Mouse (Mus musculus) left cerebral cortex, adult 9 months (tissue): ENCODE results near the gene Cdkn2aipnl.

Experiments
- DNase-seq, 2 experiments: peaks; one replicate each; pipeline ENCODE4 v3.0.0; 2022; ENCODE audit warnings: low spot score in 2 of 2

Gene Cdkn2aipnl

DNA sequence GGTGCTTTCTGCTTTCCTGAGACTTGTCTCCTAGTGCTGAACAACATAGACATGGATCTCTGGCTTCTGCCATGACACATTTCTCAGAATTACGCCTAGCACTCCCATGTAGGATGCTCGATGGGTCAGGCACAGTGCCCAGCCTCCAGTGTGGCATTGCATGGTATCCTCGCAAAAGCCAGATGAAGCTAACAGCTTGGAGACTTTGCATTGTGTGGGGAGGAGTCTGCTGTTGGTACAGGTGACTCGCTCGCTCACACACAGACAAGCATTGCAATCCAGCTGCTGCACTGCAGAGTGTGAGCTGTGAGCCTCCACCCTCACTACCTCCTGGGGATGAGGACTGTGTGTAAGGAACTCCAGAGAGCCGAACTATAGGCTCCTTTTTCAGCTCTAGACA, 21.3 kb upstream of the Cdkn2aipnl start:
- peak in 1 of 2 experiments; percentile 61 for DNase-seq

DNA sequence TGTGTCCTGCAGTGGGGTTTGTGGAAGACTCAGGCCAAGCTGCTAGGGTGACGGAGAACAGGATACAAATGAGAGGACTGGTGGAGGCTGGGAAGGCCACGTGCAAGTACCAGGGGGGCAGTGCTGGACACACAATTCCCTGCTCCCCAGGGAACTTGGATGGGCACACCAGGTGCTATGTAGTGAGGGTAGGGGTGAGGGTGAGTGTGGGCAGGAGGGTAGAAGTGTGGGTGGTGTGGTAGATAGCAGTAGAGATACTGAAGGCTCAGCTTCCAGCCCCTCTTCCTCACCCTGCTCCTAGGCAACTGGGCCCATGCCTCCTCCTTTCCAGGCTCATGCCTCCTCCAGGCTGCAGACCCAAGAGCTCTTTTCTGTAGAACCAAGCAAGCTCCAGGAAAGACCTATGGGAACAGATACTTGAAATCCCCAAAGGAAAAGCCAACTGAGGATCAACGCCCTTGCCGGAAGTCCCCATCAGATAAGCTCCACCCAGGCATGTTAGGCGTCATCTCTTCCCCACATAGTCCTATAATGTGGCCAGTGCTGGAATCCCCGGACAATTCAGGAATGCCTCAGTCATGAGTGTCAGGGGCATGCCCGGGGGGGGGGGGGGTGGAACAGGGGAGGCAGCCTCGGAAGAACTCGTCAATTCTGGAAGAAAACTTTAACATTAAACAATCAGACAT, 18.2 kb upstream of the Cdkn2aipnl start:
- no peak for DNase-seq

DNA sequence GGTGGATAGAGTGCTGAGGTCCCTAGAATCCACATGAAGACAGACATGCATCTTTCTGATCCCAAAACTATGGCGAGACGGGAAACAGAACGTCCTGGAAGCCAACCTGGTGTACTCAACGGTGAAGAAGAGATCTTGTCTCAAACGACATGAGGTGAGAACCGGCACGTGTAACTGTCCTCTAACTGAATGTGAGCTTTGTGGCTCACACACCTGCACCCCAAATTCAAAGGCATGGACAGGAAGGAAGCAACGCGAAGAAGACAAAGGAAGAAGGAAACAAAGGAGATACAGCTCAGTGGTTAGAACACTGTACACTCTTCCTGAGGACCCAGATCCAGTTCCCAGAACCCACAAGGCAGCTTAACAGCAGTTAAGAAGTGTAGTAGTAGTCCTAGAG, 17.5 kb upstream of the Cdkn2aipnl start:
- DNase-seq: no peak

DNA sequence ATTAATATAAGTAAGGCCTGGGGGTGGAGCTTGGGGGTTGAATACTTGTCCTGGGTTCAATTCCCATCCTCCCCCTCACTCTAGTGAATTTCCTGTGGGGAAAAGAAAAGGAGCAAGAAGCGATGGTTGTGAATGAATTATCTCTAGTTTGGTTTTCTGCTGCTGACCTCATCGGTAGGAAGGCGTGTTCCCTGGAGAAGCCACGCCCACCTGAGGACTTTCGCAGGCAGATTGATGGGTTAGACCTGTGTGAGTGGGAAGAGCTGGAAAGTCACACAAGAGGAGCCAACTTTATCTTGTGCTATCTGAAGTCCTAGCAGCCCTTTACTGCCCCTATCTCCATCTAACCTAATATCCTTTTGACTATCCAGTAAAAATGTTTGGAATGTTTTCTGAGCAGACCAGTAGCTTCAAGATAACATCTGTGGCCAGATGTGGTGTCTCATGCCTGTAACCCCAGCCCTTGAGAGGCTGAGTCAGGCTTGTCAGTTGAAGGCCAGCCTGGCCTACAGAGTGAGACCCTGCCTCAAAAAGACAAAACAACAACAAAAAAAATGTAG, 15.5 kb upstream of the Cdkn2aipnl start:
- no peak for DNase-seq

DNA sequence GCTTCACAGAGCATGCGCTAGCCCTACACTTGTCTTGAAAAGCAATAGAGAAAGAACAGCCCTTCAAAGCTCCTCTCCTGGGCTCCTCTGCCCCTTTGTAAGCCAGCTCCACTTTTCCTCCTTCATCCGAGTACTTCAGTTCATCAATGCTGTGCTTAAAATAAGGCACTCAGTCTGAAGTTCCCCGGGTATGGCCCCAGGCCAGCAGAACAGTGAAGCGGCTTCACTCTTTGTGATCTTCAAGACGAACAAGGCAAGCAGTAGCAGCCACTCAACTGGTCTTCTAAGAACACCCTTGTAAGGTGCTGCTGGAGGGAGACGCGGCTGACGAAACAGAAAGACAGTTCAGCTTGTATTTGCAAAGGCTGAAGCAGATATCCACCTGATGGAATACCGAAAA, 11.3 kb upstream of the Cdkn2aipnl start:
- no peak for DNase-seq

DNA sequence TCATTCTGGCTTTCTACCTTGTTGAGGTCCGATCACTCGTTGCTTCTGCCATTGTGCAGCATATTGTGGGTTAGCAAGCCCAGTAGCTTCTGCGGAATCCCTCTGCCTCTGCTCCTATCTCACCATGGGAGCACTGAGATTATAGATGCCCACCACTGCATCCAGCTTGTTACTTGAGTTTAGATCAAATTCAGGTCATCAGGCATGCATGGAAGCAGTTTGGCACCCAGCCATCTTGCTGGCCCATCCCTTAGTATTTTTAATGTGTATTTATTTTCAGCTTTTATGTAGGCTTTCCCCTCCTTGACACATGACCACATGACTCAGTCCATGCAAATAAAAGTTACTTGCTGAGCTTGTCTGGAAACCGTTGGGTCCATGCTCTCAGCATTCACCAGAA, 9.7 kb upstream of the Cdkn2aipnl start:
- DNase-seq: no peak

DNA sequence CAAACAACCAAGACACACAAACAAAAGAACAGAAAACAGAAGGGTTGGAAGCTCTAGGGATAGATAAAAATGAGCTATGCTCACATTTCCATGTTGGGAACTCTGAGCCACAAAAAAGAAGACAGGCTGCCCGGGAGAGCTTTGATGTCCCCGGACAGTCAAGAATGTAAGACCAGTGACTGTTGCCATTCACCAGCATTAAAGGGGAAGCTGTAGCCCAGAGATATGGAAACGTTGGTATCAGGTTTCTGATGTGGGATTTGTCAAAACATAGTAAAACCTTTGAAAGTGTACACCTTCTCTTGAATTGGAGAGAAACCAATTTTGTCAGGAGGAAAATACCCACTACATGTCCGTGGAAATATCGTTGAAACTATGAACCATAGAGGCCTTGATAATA, 8.0 kb upstream of the Cdkn2aipnl start:
- no peak for DNase-seq

DNA sequence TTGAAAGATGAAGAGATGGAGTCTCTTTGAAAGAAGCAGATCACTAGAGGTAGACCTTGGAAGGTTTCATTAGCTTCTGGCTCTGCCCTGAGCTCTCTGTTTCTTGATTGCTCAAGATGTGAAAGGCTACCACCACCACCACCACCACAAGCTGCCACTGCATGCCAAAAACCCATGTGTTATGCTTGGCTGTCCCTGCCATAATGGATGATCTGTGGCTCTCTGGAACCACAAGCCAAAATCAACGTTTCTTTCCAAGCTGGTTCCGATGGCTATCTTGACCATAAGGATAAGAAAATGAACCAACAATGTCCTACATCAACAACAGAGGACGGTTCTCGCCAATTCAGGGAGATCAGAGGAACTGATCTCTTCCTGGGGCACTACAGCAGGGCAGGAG, 7.4 kb upstream of the Cdkn2aipnl start:
- DNase-seq: no peak

DNA sequence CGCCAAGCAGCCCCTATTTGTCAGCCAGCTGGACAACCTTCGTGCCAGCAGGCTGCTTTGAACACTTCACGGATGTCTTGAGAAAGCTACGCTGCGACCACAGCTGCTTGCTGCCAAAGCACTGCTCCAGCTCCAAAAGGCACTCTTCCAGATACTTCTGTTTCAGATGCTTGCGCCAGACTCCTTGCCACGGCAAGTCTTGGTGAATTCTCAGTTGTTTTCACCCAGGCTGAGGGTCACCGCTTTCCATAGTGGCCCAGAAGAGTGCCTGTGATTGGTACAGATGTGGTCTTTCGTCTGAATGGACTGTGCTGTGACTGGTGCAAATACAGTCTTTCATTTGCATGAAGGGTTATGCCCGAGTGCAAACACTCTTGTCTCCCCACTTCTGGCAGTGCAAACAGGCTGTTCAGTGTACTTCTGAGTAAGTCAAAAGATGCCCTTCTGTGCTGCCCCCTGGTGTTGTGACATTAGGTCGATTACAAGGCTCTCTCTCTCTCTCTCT, 6.4 kb upstream of the Cdkn2aipnl start:
- peak in 1 of 2 experiments; percentile 38 for DNase-seq

DNA sequence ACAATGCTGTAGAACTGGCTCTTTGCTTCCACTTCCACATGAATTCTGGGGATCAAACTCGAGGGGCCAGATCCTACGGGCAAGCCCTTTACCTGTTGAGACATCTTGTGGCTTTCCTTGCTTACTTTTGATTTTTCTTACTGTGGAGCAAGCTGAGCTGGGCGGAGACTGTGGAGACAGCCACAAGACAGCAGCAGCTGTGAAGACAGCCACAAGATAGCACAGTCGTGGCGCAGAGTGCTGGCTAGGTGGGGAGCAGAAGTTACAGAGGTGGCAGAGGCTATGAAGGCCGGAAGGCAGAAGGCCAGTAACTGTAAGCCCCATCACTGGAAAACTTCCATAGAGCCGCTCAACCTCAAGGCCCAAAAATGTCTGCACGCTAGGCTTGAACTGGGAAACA, 5.7 kb upstream of the Cdkn2aipnl start:
- DNase-seq: no peak

DNA sequence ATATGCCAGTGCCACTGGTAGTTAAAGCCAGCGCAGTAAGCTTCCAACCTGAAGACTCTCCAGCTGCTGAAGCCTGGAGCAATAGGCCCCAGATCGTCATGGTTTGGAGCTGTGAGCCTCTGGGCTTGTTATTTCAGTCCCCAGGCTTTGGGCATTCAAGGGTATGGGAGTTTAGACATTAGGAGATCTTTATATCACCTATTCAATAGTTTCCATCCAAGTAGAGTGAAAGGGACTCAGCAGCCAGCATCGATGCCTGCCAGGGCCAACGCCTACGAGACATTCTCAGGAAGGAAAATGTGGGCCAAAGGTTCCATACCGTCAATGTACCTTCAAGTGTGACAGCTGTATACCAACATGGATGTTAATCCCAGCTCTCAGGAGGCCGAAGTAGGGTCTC, 5.2 kb upstream of the Cdkn2aipnl start:
- no peak for DNase-seq

DNA sequence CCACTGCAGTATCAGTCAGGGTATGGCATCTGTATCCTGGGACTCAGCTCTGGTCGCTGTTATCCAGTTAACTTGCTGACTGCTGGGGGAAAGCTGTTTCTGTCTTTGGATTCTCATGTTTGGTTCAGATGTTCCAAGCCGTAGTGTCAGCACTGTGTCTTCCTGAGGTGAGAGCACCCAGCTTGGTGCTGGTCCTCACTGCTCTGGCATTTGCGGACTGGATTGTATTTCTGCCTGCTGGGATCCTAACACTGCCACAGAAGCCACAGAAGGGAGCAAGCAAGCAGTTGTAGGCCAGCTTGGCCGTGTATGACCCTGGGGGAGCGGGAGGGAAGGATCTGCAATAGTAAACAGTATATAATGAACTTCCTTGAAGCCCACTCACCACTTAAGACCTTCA, 810 bp upstream of the Cdkn2aipnl start:
- DNase-seq: no peak

DNA sequence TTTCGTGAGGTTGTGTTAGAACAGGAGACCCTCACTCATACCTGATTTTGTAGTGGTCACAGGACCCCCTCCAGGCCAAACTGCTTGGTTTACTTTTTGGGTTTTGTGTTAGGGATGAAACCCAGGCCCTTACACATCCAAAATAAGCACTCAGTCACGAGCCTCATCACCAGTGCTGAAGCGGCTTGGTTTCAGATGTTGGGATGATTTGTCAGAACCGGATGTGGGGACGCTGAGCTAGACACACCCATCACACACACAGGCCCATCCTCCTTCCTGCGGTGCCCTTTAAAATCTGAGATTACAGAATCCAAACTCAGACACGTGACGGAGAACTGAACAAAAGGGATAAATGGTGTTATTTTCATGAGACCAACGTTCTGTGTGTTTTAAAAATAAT, 1.4 kb downstream of the Cdkn2aipnl start:
- no peak for DNase-seq

DNA sequence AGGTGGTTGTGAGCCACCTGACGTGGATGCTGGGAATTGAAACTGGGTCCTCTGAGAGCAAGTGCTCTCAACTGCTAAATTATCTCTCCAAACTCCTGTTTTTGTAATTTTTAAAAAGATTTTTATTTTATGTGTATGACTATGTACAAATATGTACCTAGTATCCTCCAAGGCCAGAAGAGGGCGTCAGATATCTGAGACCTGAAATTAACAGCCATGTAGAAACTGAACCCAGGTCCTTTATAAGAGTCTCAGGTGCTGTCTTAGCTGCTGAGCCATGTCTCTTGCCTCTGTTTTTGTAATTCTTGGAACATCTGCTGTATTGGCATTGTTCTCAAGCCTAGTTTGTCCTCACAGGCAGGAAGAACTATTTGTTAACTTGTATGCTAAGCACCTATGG, 2.0 kb downstream of the Cdkn2aipnl start:
- DNase-seq: no peak

DNA sequence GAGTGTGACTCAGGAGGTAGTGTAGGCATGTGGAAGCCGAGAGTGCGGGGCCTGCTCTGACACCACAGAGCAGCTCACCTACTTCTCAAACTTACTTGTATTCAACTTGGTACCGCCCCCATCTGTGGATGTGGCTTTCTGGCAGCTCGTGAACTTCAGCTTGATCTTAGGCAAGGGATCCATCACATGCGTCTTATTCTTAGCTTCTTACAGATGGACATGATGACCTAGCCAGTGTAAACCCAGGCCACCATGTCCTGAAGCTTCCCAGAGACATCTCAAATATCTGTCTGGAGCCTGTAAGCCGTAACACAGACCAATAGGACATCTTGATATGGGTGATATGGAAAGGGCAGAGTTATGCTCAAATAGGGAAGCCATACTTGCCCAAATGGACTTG, 4.2 kb downstream of the Cdkn2aipnl start:
- no peak for DNase-seq

DNA sequence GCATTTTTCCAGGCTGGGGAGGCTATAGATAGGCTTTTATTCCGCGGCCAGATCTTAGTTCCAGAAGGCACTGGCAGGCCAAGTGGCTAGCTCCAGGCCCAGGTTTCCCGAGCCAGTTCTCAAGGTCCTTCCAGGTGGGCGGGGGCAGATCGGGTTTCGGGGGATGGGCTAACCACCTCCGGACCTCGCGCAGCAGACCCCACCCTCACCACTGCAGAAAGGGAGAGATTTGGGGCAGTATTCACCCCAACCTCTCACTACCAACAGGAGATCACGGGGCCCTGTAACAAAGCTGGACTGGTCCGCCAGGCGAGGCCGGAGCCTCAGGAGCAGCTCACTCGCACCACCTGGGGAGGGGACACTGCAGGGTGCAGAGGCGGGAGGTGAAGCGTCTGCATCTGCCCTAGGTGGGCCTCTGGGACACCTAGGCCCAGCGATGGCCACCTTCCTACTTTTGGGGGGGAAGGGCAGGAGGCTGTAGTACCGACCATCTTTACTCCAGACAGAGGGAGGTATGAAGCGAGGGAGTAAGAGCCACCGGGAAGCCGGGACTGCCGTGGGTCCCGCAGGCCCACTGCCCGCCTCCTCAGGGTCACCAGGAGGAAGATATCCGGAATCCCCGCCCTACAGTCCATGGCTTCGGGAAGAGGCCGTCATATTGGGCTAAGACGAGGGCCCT, 32.3 kb downstream of the Cdkn2aipnl start:
- DNase-seq: peak; percentile 14 to 22

DNA sequence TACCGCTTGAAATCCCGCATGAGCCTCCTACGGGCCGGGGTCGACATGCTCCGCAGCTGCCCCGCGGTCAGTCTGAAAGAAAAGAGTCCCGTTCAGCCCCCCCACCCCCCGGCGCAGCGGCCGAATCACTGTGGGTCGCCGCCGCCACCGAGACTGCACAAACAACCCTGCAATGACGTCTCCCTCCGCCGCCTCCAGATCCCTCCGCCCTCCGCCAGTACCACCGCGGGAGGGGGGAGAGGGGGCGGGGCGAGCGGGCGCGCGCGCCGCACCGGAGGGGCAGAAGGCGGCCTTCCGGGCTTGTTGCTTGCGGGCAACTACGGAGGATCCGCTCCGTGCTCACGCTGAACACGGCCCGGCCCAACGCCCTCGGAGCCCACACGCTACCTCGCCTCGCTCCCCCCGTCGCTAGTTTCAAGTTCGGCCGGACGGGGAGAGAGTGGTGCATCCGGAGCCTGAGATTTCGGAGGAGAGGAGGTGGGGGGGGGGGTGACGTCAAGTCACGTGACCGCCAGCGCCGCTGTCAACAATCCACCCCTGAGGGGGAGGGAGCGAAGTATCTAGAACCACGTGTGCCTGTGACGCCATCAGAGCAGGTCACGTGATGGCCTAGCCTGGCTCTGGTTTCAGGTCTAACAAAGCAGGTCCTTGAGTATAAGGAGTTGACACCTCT, 33.0 kb downstream of the Cdkn2aipnl start, which contains the start of gene Ube2b:
Ube2b (minus strand) TSS at position 473 of the 673 bp plus-strand sequence.
- peak; percentile 93 to 98 for DNase-seq

DNA sequence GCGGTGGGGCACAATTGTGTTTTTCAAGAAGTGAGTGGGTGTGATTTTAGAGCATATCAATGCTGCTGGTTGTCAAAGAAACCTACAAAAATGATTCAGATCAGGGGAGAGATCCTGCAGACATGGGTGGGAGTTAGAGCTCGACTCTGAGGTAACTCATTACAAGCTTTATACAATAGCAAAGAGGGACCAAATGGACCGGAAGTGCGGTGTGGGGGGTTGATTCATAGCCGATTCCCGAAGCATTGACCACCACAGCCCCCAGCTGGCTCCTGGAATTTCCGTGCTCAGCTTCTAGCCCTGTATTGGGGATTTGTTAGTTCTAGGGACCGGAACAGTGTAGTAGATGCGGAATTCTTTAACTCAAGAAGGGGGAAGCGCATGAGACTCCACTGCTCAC, 33.9 kb downstream of the Cdkn2aipnl start:
- peak in 1 of 2 experiments; percentile 24 for DNase-seq

DNA sequence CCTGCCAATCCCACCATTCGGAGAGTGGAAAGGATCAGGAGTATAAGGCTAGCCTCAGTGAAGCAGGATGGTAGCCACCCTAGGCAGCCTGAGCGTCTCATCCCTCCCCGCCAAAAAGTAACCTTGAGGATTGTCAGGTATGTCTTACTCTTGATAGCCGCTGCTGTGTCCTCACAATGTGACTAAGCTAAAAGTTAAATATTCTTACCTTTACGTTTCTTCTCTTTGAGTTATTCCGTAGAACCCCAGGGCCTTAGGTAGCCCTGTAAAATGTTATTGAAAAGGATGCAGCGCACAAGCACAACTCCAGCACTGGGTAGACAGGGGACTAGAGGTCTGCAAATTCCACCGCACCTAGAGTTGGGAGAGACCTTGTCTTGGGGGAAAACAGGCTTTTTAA, 34.4 kb downstream of the Cdkn2aipnl start:
- no peak for DNase-seq

DNA sequence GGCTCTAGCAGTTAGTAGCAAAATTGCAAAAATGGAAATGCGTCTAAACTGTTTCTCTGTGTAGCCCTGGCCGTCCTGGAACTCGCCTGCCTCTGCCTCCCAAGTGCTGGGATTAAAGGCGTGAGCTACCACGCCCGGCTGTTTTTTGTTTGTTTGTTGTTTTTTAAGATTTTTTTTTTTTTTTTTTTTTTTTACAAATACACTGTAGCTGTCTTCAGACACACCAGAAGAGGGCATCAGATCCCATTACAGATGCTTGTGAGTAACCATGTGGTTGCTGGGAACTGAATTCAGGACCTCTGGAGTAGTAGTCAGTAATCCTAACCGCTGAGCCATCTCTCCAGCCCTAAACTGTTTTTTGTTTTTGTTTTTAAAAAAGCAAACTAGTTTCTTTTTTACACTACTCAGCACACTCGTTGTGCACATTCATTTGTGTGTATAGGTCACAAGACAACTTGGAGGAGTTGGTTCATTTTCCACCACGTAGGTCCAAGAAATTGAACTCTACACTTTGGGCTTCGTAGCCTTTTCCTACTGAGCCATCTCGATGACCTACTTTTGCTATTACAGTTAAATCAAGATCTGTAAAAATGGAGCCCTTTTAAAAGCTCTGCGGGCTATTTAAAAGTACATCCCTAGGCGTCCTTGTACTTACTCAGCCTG, 35.5 kb downstream of the Cdkn2aipnl start:
- no peak for DNase-seq

DNA sequence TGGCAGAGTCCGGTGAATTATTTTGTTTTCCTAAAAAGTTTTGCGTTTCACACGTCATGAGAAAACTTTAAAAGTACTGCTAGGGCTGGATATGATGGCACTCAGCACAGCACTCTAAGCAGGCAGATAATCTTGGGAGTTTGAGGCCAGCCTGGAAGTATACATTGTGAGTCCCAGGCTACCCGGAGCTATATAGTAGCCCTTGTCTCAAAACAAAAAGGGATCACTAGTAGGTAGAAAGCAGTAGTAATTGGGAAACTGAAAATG, 36.0 kb downstream of the Cdkn2aipnl start:
- no peak for DNase-seq
